Mouse (Mus musculus) adrenal gland (tissue): ENCODE measurements around the gene Krt2.

Experiments used
- intact Hi-C: fragments of 180-260 bp; cut with DNase I; formaldehyde crosslinking; loops from one replicate; pipeline ENCODE4 v1.15.1; 2025

The Krt2 gene

GRCm38 (mm10) chr15:101772711-101773081, 45.3 kb downstream of the Krt2 start:
- intact Hi-C loops = loop anchor here (1.0 to 10.0 kb wide), 4 partner anchors 201 to 435 kb away; no protein-coding TSS in a partner anchor

- intact Hi-C loops = loop anchor here (1.0 to 10.0 kb wide), 4 partner anchors 201 to 435 kb away; no protein-coding TSS in a partner anchor
These were observed 45.8 kb downstream of the Krt2 start for GRCm38 (mm10) chr15:101772080-101772710.

GRCm38 (mm10) chr15:101770226-101770625, 47.7 kb downstream of the Krt2 start:
- intact Hi-C loops = loop anchor here (5.0 to 10.0 kb wide), 3 partner anchors 248 to 433 kb away; no protein-coding TSS in a partner anchor
